Mouse (Mus musculus) myocyte (in vitro differentiated cells): Measurements from ENCODE around the gene Cd6.

ENCODE experiments used
- CEBPB ChIP-seq: IDR thresholded peaks from 2 replicates; pipeline ENCODE4 v1.6.1; 2011; ENCODE audit warnings: mild to moderate bottlenecking, moderate library complexity; ENCODE audit not compliant: poor library complexity, insufficient read depth, severe bottlenecking
- E2F4 ChIP-seq: IDR thresholded peaks from one replicate; pipeline ENCODE4 v1.6.1; 2011; ENCODE audit warnings: mild to moderate bottlenecking, control low read depth, moderate library complexity; ENCODE audit not compliant: insufficient read depth
- MAX ChIP-seq: IDR thresholded peaks from one replicate; pipeline ENCODE4 v1.6.1; 2011; ENCODE audit warnings: low read depth, mild to moderate bottlenecking, control low read depth
- MYOD1 ChIP-seq, 3 experiments: IDR thresholded peaks; one replicate each; pipeline ENCODE4 v1.6.1; 2011; ENCODE audit warnings: control low read depth in 2 of 3, low read depth in 2 of 3, mild to moderate bottlenecking in 2 of 3, moderate library complexity in 1 of 3; ENCODE audit not compliant: insufficient read length in 2 of 3, control insufficient read depth in 1 of 3
- MYOG ChIP-seq, 3 experiments: IDR thresholded peaks; one replicate each; pipeline ENCODE4 v1.6.1; 2011; ENCODE audit warnings: control low read depth in 2 of 3, low read depth in 2 of 3, mild to moderate bottlenecking in 2 of 3; ENCODE audit not compliant: insufficient read length in 2 of 3, control insufficient read depth in 1 of 3, insufficient read depth in 1 of 3
- POLR2A ChIP-seq: IDR thresholded peaks from one replicate; pipeline ENCODE4 v1.6.1; 2011; ENCODE audit warnings: low read depth, mild to moderate bottlenecking, control low read depth, moderate library complexity; ENCODE audit not compliant: insufficient read length
- POLR2AphosphoS2 ChIP-seq: IDR thresholded peaks from one replicate; pipeline ENCODE4 v1.6.1; 2011; ENCODE audit warnings: low read depth, control low read depth; ENCODE audit not compliant: insufficient read length
- REST ChIP-seq: IDR thresholded peaks from one replicate; pipeline ENCODE4 v1.6.1; 2011; ENCODE audit warnings: mild to moderate bottlenecking, control low read depth, moderate library complexity; ENCODE audit not compliant: insufficient read depth, insufficient read length
- TCF12 ChIP-seq: IDR thresholded peaks from one replicate; pipeline ENCODE4 v1.6.1; 2011; ENCODE audit warnings: mild to moderate bottlenecking, control low read depth; ENCODE audit not compliant: poor library complexity, insufficient read depth, severe bottlenecking
- TCF3 ChIP-seq: IDR thresholded peaks from one replicate; pipeline ENCODE4 v1.6.1; 2011; ENCODE audit warnings: low read depth, control low read depth; ENCODE audit not compliant: insufficient read length
- USF1 ChIP-seq: IDR thresholded peaks from one replicate; pipeline ENCODE4 v1.6.1; 2011; ENCODE audit warnings: low read depth, mild to moderate bottlenecking, control low read depth, moderate library complexity

GRCm38 (mm10) chr19:10846150-10846549 is 16.3 kb upstream of the Cd6 start:
- no peak for TF ChIP-seq USF1
- TF ChIP-seq POLR2A = no peak
- no peak for TF ChIP-seq TCF12
- no peak for TF ChIP-seq CEBPB
- TF ChIP-seq POLR2AphosphoS2 = no peak
- TF ChIP-seq MYOD1 (IDR thresholded peaks at IDR 0.05; ENCODE audit: control insufficient read depth in 1 of 3, insufficient read length in 2 of 3, low read depth in 2 of 3) = no peak
- no peak for TF ChIP-seq E2F4
- no peak for TF ChIP-seq MAX
- no peak for TF ChIP-seq TCF3
- TF ChIP-seq REST = no peak
- TF ChIP-seq MYOG (IDR thresholded peaks at IDR 0.05; ENCODE audit: control insufficient read depth in 1 of 3, insufficient read depth in 1 of 3, insufficient read length in 2 of 3, low read depth in 2 of 3) = no peak
